Mouse (Mus musculus) heart, postnatal 4 days (tissue): ENCODE measurements around the gene Slc16a6. TPM values are rescaled to one million over a fixed set of nuclear protein-coding genes. Genes with fewer than 3 reads are reported as not detected.
"Not testable (repeated sequence)": the region's sequence is repeated elsewhere in the genome, so short reads cannot be mapped to it uniquely, and the experiment has no call there.

ENCODE experiments used
- DNase-seq: peaks from one replicate; pipeline ENCODE4 v3.0.0; 2021
- total RNA-seq, 2 experiments: library from RNA; stranded (reverse); gene quantifications; 2 replicates each; pipeline ENCODE4 v1.2.3; 2021

Gene Slc16a6
- total RNA-seq, result 10 to 100 TPM; 17.9 to 22.6 TPM

GRCm38 (mm10) chr11:109473171-109474085 is at the start of gene Slc16a6, which contains the start of gene Arsg:
Slc16a6 (minus strand) TSS chr11:109473598.
Arsg (plus strand) TSS chr11:109473374.
- DNase-seq, result peak; percentile 86

- no peak for DNase-seq
Observed at GRCm38 (mm10) chr11:109520958-109521357, 47.6 kb upstream of the Slc16a6 start.

DNA sequence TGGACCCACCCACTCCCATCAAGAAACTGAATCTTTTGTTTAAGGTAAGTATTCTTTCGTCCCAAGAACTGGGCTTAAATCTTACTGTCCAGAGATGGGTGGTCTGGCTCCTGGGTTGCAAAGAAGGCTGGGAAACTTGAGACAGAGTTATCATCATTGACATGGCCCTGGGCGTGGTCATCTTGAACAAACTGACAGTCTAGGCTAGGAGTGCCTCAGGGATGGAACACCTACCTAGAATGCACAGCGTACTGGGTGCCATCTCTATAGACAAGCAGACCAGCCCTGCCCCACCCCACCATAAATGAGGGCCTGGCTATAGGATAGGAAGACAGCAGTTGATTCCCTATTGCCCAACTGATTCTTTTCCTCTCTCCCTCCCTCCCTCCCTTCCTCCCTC is 44.4 kb upstream of the Slc16a6 start:
- no peak for DNase-seq

- no peak for DNase-seq
Observed at GRCm38 (mm10) chr11:109517330-109517729, 43.9 kb upstream of the Slc16a6 start.

GRCm38 (mm10) chr11:109514064-109514612 is 40.7 kb upstream of the Slc16a6 start:
- no peak for DNase-seq

DNA sequence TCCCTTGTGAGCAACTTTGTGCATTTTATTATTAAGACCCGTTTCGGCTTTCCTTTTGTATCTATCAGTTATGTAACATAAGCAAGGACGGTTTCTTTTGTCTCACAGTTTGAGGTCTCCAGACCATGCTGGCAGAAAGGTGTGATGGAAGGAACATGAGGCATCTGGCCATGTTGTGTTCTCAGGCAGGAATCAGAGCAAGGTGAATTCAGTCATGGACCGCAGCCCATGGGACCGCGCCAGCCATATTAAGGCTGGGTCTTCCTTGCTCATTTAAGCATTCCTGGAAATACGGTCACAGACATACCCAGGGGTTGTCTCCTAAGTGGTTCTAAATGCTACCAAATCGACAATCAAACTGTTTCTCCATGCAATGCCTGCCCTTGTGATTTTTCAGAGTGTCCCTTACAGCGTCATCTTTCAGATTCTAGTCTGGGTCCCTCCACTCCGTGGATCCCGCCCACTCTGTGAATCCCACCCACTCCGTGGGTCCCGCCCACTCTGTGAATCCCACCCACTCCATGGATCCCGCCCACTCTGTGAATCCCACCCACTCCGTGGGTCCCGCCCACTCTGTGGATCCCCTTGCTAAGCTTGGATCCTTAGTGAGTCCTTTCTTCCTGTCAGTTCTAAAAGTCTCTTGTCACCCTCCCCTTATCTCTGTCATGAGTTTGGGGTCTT is 39.7 kb upstream of the Slc16a6 start:
- no peak for DNase-seq

GRCm38 (mm10) chr11:109507068-109507467 is 33.7 kb upstream of the Slc16a6 start:
- DNase-seq, result no peak

DNA sequence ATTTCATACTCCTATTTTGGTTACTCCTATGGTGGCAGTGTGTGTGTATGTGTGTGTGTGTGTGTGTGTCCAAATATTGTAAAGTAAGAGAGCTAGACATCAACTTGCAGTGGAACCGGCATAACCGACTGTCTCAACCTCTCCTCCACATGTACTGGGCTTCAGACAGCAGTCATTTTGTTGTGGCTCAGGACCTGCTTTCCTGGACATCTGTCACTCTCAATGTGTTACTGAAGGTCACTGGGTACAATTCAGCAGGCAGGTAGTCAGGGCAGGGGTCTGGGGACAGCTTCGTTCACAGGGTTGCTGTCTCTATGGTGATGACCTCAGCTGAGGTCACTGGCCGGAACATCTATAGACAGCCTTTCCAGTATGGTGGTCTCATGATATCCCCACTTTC is 32.4 kb upstream of the Slc16a6 start:
- no peak for DNase-seq

- DNase-seq, result peak; percentile 58
Observed at GRCm38 (mm10) chr11:109504977-109505376, 31.6 kb upstream of the Slc16a6 start.

DNA sequence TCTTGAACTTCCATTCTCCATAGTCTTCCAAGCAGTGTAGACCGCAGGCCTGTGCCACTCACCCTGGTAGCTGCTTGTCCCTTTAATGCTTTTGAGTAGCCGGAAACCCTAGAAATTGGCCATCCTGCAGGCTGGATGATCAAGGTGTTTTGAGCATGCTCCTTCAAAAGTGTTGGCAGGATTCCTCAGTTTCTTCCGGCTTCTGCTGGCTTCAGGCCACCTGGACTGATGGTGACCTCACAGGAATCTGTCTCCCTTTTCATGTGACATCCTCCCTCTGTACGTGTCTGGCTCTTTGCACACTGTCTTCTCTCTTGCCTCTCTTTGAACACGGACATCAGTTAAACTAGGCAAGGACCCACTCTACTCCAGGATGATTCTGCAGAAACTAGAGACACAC is 26.8 kb upstream of the Slc16a6 start:
- peak; percentile 44 for DNase-seq

DNA sequence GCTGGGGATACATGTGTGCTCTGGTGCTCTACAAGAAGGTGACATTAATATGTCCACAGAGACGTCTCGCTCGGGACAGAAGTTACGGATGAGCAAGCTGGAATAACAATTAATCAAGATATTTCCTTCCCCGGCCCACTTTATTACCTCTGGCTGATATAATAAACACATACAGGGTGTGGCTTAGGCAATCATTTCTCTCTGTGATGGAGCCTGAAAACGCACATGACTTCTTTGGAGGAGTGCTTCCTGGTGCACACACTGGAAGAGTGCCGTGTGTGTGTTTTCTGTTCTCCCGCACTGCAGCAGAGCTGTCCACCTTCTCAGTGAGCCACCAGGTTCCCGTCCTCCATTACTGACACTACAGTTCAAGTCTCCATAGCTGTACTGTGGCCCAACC is 24.6 kb upstream of the Slc16a6 start:
- DNase-seq, result no peak

DNA sequence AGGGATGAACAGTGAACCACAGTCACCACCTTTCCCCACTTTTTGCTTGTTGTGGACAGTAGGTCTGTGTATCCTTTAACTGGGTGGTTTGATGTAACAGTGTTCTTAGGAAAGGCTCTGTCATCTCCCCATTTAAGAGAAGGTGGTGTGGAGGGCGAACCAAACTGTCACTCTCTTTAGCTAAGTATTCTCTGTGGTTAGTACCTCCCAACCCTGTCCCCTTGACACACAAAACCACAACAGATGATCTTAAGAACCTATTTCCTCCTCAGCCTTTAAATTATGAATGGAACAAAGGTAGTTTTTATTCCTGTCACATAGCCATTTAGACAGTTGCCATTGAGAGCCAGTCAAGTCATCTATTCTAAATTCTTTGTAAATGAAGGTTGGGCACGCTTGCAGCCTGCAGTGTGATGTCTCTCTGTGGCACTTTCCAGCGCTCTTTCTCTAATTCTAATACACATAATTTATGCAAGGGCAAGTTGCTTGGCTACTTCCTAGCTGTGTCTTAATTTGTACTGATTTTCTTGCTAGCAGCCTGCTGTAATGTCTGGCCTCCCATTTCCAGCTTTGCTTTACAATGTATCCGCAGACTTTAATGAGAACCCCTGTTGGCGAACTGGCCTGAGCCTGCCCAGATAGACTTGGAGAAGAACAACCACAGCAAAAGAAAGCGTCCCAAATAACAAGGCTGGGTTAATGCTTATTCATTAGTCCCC is 23.8 kb upstream of the Slc16a6 start:
- DNase-seq, result no peak

DNA sequence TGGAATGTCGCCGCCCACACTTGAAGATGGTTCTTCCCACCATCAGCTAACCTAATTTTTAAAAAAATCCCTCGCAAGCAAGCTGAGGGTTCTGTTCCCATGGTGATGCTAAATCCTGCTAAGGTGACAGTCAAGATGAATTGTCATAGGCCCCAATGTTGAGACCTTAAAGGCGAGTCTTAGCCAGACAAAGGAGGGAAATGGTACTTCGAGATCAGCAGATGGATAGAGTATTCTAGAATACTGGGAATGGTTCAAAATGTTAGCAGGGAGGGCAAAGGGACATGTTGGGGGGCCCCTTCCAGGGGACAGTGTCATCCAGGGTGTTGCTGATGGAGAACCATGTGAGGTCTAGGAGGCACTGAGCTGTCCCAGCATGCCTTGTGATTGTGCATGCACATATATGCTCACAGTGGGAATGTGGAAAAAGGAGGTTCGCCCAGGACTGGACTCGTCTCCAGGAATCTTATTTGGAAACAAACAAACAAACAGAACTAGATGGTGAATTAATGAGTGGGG is 23.1 kb upstream of the Slc16a6 start:
- no peak for DNase-seq

DNA sequence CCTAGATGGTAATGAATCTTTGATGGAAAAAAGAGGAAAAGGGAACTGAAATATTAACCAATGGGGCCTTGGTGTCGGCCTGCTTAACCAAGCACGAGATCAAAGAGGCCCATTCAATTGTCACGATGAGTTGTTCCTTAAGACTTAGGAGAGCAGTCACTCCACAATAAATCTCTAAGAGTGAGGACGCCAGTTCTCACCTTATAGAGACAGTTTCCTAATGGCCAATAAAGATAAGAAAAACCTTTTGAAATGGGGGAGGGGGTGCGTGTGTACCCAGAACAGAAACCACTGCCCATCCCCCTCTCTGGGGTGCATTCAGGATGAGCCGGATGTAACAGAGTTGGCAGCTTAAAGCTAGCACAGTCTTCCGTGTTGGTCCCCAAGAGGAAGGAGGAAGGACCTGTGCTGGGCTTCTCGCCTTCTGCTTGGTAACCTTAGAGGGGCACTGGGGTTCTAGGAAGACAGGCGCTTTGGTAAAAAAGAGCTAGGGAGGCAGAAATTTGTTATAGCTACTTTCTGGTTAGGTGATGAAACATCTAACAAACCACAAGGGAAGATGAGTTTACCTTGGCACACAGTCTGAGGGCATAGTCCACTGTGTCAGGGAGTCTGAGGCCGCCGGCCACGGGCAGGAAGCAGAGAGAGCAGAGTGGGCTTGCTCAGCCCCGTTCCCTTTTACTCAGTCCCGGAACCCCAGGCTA is 22.5 kb upstream of the Slc16a6 start:
- no peak for DNase-seq

DNA sequence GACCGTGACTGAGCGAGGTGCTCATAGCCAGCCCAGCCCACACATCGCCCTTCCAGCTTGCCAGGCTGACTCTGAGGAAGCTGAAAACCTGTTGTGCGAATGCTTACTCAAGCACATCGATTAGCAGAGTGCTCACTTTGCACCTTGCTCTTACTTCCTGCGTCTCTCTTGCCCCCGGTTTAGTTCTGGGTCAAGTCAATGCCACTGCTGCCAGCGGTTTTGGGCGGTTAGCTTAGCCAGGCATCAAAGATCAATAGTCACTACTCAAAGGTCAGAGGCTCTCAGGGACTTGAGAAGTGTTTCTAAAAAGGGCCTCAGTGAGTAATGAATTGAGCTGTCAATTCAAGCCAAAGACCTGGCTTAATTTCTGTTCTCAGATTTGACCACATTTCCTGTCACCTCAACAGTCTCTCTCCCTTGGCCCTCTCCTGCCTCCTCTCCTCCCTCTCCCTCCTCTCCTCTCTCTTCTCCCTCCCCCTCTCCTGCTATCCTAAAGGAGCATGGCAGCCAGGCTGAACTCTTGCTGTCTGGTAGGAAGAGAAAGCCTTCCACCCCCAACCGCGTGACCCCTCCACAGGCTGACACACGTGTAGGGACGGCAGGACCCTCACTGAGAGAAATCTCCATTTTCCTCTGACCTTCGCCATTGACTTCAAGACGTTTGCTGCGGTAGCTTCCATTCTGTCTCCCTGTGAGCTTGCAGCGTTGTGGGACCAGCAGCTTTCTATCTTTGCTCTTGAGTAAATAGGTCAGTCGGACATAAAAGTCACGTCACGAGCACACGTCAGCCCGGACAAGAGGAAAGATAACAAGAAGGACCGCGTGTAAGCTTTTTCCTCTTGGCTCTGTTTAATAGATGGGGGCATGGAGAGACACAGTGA is 21.7 kb upstream of the Slc16a6 start:
- DNase-seq, result no peak

DNA sequence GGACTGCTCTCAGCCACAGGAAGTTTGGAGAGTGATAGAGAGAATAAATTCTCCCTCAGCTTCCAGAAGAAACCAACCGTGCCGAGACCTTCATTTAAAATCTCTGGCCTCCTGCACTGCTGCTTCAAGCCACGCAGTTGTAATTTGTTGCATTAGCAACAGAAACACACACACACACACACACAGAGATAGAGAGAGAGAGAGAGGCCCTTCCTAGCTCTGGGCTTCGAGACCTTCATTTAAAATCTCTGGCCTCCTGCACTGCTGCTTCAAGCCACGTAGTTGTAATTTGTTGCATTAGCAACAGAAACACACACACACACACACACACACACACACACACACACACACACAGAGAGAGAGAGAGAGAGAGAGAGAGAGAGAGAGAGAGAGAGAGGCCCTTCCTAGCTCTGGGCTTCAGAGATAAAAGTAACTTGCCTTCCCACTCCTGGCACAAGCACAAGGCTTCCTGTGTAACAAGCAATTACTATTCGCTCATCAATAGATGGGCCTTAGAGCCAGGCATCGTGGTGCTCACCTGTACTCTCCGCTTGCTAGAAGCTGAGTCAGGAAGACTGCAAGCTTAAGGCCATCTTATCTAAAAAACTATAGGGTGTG is 19.6 kb upstream of the Slc16a6 start:
- not testable (repeated sequence) for DNase-seq

- DNase-seq, result no peak
Observed at GRCm38 (mm10) chr11:109491844-109492243, 18.4 kb upstream of the Slc16a6 start.

DNA sequence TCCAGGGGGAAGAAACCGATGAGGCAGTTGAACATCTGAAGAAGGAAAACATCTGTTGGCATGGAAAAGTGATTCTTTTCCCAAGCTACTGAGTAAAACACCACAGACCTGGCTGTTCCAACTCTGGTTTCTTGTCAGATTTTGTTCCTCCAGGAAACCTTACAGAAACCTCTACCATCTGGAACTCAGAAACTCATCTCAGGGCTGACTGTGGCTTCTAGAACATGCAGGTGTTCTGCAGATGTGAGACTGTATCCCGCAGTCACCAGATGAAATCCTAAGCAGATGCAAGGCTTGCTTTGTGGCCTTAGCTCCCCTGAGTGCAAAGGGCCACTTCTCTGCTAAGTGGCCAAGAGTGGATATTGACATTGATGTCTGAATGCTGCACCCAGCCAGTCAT is 16.4 kb upstream of the Slc16a6 start:
- no peak for DNase-seq

- no peak for DNase-seq
Observed at GRCm38 (mm10) chr11:109487991-109488684, 14.7 kb upstream of the Slc16a6 start.

GRCm38 (mm10) chr11:109487111-109487510 is 13.7 kb upstream of the Slc16a6 start:
- no peak for DNase-seq
